Mouse (Mus musculus) naive thymus-derived CD4-positive, alpha-beta T cell, adult 2 months (primary cell): ENCODE measurements around the gene Elk4.

ENCODE experiments used
- DNase-seq: peaks from one replicate; pipeline ENCODE4 v3.0.0-alpha.2; 2011; ENCODE audit warnings: low read depth

Gene Elk4

DNA sequence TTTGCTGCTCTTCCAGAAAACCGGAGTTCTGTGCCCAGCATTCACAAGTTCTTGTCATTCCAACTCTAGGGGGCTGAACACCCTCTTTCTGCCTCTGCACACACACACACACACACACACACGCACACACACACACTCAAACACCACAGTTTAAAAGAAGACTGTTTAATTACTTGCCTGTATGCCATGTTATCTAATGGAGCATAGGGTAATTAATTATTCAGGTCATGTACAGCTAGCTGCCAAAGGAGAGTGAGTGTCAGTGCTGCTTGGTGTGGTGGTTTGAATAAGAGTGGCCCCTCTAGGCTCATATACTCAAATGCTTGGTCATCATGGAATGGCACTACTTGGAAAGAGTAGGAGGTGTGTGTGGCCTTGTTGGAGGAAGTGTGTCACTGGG, 23.6 kb upstream of the Elk4 start:
- no peak for DNase-seq

DNA sequence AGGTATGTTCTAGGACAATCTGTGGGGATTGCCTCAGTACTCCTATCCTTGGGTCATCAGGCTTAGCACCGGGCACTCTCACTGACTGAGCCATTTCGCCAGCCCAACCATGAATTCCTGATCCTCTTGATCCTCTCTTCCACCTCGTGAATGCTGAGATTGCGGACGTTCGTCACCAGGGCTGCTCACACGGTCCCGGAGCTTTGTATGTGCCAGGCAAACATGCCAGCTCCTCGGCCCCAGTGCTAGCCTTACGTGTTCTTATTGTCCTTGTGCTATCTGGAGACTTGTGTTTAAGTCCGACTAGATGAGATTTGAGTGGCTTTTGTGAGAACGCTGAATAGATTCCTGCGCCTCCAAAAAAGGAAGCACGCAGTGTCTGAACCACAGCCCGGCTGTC, 20.0 kb upstream of the Elk4 start:
- DNase-seq: no peak

DNA sequence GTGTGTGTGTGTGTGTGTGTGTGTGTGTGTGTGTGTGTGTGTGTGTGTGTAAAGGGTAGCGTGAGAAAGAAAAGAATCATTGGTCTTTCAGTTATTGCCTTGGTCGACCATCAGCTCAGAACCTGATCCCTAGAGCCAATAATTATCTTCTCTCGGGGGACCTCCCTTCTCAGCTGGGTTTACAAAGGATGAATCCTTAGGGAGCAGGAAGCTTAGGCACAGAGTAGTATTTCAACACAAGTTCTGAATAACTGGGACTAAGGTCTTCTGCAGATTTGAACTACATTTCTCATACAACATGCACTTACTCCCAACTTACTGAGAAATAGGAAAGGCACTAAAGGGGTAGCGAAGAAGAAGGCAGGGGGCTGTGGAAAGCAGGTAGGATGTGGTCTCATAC, 17.9 kb upstream of the Elk4 start:
- DNase-seq: no peak

DNA sequence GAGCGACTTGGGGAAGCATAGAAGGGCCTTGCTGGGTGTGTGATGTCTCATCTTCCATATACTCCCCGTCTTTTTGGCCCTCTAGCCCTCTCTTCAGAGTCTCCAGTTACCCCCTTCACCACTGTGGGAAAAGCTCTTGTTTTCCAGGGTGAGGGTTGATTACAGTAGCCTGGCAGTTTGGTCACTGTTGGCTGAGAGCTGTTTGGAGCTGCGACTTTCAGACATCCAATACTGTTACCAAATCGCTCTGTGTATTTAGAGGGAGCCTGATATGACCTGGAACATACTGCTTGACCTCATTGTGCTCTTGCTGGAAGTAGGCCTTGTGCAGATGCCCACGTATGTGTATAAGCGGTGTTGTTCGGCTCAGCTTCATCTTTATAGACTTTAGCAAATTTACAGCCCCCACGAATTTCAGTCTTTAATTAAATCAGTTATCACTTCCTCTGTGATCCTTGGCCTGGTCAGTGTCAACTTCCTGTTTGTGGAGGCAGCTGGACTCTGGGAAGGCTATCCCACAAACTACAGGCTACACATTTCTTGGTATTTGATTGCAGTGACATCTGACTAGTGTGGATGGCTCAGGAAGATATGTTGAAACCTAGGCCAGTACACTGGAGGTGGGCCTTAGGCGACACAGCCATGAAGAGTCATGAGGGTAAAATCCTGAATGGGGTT, 17.2 kb upstream of the Elk4 start:
- DNase-seq: no peak

DNA sequence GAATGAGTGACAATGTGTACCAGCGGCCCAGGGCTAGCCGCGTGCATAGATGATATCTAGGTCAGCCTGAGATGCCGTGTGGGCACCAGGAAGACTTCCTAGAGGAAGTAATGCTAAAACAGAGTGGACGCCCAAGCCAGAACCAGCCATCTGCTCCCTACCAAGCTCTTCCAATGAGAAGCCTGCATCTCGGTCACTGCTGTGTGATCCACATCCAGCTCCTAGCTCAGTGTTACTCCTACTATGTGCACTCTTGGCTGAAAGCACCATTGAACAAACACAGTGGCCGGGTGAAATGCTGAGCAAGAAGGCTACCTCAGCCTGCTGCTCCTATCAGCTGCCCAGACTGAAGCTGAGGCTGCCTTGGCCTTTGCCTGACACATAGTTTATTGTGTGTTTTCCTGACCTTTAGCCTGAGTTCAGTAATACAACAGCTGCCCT, 14.8 kb upstream of the Elk4 start:
- no peak for DNase-seq

DNA sequence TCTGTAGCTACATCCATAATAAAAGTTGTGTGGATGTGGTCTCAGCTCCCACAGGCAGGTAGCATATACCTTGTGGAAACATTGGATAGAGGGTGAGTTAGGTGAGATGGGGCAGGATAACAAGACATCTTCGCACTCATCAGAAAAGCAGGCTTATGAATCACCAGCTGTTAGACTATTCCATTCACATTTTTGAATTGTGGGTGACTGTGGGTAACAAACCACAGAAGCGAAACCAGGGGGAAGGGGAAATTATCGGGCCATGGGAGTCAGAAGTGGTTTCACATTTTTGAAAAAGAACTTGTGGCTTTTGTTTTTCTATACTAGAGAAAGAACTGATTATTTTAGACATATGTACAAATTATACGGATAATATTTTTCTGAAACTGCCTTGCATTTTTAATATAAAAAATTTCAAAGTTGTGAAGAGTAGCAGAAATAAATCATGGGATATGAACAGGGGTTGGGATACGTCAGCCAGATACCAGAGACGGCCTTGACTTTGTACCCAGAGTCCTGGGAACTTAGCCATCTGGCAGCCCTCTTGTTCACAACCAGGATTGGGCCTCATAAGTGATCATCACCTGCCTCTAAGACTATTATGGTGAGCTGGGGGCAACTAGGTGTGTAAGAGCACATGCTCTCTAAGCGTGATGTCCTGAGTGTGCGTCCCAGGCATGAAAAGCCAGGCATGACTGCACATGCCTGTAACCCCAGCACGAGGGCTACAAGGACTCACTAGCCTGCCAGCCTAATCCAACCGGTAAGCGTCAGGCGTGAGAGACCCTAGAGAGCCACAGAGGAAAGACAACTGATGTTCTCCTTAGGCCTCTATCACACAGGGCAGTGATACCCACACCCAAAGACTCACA, 14.0 kb upstream of the Elk4 start:
- DNase-seq: no peak

DNA sequence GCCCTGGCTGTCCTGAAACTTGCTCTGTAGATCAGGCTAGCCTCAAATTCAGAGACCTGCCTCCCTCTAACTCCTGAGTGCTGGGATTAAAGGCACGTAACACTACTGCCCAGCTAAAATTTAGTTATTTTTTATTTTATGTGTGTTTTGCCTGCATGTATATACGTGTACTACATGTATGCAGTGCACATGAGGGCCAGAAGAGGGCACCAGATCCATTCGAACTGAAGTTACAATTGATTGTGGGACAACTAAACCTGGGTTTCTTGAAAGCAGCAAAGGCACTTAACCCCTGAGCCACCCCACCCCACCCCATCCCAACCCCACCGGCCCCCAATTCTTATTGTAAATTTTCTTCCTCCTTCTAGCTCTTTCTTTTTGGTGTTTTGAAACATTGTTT, 12.3 kb upstream of the Elk4 start:
- peak; percentile 84 for DNase-seq

DNA sequence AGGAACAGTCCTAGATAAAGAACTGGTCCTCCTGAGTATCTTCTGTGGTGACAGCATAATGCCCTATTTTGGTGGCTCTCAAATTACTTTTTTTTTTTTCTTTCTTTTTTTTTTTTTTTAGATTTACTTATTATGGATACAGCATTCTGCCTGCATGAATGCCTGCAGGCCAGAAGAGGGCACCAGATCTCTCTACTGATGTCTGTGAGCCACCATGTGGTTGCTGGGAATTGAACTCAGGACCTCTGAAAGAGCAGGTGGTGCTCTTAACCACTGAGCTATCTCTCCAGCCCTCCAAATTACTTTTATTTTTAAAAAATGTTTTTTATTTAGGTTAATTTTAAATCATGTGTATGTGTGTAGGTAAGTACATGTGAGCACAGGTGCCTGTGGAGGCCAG, 6.9 kb upstream of the Elk4 start:
- peak; percentile 57 for DNase-seq

DNA sequence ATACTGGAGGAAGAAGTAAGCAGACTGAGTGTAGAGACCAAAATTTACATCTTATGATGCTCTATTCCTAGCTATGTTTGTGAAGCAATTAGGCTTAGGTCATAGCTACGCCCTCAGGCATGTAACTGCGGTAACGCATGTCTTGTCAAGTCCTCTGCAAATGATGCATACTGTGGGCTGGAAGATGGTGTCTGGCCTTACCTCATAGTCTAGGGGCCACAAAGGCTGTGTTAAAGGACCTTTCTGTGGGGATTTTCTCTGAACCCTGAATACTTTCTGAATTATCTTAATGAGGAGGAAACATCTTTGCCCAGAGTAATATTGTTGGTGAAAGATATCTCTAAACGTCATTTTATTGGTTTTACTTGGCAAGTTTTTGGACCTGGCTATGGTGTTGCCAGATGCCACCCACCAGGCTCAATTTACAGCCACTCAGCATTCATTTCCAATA, 5.5 kb upstream of the Elk4 start:
- no peak for DNase-seq

DNA sequence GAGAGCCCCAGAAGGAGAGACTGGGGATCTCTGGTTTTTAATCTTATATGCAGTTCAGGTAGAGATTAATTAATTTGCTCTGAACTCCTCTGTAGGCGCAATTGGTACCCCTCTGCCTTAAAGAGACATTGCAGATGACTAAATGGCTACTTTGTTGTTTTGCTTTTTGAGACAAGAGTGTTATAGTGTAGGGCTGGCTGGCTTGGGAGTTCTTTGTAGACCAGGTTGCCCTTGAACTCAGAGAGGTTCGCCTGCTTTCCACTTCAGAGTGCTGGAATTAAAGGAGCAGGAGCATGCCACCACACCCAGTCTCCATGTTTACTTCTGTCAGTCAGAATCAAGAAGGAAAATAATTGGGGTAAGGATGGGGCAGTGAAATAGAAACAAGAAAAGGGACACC, 4.3 kb upstream of the Elk4 start:
- no peak for DNase-seq

DNA sequence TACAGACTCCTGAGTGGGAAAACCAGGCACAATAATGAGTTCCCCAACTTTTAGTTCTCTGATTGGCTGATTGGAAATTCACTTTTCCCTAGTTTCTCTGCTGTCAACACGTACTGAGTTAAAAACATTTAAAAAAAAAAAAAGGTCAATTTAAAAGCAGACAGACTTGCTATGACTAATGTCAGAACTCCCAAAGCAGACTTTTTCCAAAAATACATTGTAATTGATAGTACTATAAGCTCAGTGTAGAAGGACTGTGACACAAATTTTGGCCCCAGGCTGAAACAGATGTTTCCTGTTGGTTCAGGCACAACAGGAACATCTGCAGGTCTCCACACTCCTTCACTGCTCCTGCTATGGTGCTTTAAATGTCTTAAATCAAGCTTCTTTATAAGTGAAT, 3.6 kb upstream of the Elk4 start:
- no peak for DNase-seq

DNA sequence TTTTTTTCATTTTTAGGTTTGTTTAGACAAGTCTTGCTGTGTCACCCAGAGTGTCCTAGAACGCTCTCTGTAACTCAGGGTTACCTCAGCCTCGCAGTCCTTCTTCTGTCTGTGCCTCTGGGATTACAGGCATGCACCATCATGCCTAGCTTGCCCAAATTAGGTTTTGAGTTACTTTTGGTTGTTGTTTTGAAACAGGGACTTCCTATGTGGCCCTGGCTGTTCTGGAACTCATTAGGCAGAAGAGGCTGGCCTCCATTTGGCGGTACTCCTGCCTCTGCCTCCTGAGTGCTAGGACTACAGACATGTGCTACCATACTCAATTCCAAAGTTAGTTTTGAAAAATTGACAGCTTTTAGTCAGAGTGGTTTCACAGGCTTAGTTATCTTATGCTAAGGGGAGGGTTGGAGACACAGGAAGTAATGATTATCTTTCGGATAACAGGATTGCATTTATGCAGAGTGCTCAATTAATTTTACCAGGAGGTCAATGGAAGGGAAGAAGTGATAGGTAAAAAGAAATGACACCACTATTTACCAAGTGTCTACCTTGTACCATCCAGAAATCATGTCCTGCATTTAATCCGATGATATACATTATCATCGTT, 2.7 kb upstream of the Elk4 start:
- DNase-seq: no peak

DNA sequence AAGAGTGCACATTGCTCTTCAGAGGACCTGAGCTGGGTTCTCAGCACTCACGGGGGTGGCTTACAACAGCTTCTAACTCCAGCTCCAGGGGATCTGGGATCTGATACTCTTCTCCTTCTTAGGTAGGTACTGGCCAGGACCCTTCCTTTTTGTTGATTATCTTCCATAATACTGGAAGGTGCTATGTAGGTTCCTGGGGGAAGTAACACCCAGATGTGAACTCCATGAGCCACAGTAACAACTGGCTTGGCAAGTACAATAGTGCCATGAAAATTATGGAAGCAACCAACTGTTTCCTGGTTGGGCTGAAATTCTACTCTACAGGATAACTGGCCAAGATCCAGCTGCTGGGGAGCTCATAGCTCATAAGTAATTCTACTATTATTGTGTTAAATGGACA, 1.9 kb upstream of the Elk4 start:
- DNase-seq: no peak

DNA sequence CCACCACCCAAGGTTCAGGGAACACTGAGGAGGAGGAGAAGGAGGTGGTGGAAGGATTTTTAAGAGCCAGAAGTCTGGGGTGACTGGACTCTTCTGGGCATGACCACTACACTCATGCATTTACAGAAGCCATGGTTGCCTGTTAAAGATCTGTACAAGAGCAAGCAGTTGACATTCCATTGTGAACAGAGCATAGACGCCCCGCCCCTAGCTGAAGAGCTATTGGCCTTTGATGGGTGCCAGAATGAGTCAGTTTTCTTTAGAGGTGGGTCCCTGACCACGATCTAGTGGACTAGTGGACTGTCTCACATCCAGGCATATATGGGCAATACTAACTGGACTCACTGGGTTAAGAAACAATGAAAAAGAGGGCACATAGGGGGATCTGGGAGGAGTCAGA, 1.4 kb upstream of the Elk4 start:
- DNase-seq: no peak

DNA sequence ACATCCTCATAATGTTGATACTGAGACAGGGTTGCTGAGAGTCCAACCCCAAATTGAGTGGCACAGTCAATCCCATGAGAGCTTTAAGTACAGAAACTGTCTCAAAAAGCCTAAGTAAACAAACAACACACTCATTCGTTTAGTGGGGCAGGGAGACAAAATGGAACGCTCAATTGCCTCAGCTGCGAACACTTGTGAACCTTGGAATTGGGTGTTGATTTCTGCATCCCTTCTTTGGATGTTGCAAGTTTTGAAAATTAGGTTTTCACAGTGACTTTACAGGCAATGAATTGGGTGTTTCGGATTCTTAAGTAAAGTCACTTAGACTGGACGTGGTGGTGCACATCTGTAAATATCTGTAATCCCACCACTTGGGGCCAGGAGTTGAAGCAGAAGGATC, 686 bp upstream of the Elk4 start:
- DNase-seq: no peak

DNA sequence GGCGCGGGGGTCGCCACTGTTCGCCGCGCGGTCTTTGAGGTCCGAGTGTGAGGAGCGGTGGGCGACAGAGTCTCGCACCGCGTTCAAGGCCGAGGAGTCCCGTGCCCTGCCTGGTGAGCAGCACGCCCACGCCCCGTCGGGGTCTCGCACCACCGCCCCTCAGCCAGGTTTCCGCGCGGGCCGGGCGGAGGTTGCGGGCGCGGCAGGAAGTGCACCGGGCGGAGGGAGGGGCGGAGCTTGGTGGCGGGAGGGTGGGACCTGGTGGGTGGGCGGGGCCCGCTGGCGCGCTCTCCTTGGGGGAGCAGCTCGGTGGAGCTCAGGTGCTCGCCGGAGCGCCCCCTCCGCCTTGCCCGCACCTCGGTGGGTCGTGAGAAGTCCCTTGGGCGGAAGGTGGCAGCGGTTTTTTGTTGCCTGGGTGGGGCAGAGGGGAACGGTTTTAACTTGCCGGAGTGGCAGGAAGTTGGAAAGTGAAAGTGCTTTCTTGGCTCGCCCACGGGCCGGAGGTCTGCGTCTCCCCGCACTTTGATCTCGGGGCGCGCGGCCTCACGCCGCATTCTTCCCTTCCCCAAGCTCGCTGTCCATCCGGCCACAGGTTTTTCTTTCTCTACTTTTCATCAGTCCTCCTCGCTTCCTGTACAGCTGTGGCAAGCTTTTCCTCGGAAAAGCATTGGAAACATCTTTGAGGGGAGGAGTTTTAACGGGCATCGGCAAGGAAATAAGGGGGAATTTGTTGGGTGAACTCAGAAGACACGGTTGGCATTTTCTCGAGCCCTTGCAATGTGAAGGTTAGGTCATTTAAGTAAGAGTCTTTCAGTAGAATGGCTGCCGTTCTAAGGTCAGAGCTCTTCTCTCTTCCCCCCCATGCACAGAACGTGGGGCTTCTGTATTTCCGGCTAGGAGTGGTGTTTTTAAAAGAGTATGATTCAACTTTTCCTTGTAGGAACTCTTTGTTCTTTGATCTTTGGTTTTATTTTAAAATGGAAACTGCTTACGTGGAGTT, 721 bp downstream of the Elk4 start:
- peak; percentile 94 for DNase-seq

DNA sequence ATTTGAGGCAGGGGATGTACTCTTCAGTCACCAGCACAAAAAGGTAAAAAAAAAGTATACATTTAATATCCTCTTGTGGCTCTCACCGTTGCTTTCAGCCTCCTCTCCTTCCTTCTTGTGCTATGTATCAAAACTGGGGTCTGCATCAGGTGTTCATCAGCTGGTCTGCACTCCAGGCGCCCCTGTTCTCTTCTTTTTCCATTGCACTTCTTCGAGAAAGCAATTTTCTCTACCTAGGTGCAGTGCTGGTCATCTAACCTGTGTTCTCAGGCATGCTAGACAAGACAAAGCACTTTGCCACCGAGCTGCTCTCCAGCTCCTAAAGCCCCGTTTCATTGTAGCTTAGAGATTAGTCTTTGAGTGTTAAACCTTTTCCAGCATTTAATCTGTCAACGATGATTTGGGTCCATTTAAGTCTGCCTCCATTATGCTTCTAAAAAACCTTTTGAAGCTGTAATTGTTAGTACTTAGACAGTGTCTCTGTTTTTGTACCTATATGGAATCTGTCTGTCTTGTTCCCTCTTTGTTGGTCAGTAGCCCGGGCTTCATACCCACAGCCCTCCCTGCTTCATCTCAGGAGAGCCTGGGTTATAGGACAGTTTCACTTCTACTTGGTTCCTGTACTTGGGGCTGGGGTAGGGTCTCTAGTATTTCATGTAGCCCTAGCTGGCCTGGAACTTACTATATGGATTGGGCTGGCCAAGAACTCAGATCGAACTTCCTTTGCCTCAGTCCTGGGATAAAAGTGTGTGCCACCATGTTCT, 1.7 kb downstream of the Elk4 start:
- DNase-seq: peak; percentile 44

DNA sequence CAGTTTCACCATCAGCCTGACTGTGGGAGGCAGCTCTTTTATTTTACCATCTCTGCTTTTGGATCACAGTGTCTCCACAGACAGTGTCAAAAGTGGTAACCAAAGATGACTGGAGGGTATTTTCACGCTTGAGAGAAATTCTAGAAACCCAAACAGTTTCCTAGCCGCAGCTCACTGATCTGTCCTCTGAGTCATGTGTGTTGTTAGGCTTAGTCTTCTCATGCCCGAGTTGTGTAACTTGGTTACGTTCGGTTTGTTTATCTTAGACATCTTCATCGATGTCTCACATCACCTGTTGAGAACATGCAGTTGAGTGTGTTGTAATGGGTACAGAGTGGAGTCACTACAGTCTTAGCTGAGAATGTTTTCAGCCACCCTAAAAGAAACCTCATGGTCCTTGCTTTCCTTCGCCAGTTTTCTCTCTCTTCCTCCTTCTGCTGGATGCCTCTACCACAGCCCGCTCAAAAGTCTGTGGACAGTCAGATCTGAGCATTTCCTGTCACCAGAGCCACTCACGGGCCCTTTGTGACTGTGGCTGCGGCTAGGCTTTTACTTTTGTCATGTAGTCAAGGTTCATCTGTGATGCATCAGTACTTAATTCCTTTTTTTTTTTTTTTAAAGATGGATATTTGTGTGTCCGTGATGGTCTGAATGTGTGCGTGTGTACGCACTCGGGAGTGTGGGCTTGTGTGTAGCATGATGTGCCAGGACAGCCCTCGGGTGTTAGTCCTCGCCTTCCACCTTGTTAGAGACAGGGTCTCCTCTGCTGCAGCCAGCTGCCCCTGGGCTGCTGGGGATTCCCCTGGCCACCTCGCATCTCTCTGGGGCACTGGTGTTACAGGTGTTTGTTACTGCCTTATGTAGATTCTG, 3.5 kb downstream of the Elk4 start:
- DNase-seq: peak; percentile 86

DNA sequence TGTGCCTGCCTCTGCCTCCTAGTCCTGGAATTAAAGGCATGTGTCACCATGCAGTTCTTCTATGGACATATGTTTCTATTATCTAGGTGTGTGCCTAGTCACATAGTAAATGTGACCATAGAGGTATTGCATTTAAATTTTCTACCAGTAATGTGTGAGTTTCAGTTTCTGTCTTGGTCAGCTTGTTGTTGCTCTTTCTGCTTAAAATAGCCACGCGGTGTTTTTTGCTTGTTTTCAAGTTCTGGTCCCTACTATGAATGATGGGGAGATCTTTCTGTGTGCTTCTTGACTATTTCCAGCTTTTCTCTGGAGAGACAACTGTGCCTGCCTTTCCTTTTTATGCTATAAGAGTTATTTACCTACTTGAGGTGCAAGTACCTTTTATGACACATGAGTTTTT, 4.4 kb downstream of the Elk4 start:
- no peak for DNase-seq

DNA sequence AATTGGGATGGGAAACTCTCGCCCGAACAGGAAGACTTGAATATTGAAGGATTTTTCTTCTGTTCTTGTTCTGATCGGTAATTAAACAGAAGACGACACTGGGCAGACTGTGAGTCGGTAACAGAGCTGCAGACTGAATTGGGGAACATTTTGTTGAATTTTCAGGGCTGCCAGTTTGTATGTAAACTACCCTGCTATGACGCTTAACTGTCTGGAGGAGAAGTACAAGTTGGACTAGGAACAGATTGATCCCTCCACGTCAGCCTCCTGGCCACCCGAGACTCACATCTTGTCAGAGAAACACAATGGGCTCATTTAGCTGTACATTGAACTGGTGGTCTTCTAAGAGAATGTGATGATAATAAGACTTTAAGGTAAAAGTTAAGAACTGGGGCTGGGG, 5.5 kb downstream of the Elk4 start:
- no peak for DNase-seq
